Mouse (Mus musculus) layer of hippocampus, postnatal 25 days (tissue): ENCODE measurements around the gene Ahnak2. TPM values are rescaled to one million over a fixed set of nuclear protein-coding genes. Genes with fewer than 3 reads are reported as not detected.

Experiments
- DNase-seq, 2 experiments: peaks; one replicate each; pipeline ENCODE4 v3.0.0; 2022; ENCODE audit warnings: mixed read lengths in 2 of 2, low spot score in 1 of 2; ENCODE audit errors: extremely low spot score in 1 of 2
- microRNA-seq, 2 experiments: library from miRNA; unstranded; fragments of <30 nt; microRNA quantifications; one replicate each; pipeline ENCODE4 v1.2.0; 2021
- total RNA-seq, 2 experiments: library from RNA; stranded (reverse); gene quantifications; 2 replicates each; pipeline ENCODE4 v1.2.3; 2021

Gene Ahnak2
- total RNA-seq, 2 experiments from 2014 or later, result 3.2 to 3.5 TPM

GRCm38 (mm10) chr12:112737761-112738160 is 64.7 kb downstream of the Ahnak2 start:
- peak in 1 of 2 experiments; percentile 66 for DNase-seq

- DNase-seq, result no peak
Measured at GRCm38 (mm10) chr12:112737081-112737480, 65.4 kb downstream of the Ahnak2 start.

- DNase-seq, result no peak
Measured at GRCm38 (mm10) chr12:112736636-112736925, 65.9 kb downstream of the Ahnak2 start.

GRCm38 (mm10) chr12:112735896-112736635 is 66.4 kb downstream of the Ahnak2 start:
- DNase-seq, result no peak

- DNase-seq, result no peak
Measured at GRCm38 (mm10) chr12:112734881-112735655, 67.4 kb downstream of the Ahnak2 start.

- no peak for DNase-seq
Measured at GRCm38 (mm10) chr12:112734108-112734820, 68.2 kb downstream of the Ahnak2 start.

GRCm38 (mm10) chr12:112732591-112732990 is 69.9 kb downstream of the Ahnak2 start:
- no peak for DNase-seq

- no peak for DNase-seq
Measured at GRCm38 (mm10) chr12:112730808-112731207, 71.6 kb downstream of the Ahnak2 start.

GRCm38 (mm10) chr12:112727801-112728200 is 74.7 kb downstream of the Ahnak2 start:
- DNase-seq, result no peak

- DNase-seq, result peak in 1 of 2 experiments; percentile 75
Measured at GRCm38 (mm10) chr12:112724077-112724805, 78.2 kb downstream of the Ahnak2 start.

GRCm38 (mm10) chr12:112723445-112723844 is 79.0 kb downstream of the Ahnak2 start:
- DNase-seq, result no peak

- no peak for DNase-seq
Measured at GRCm38 (mm10) chr12:112723028-112723330, 79.5 kb downstream of the Ahnak2 start.

- no peak for DNase-seq
Measured at GRCm38 (mm10) chr12:112722240-112723027, 80.0 kb downstream of the Ahnak2 start.

Small RNA genes within 50 kb of the gene (microRNA-seq; reads per million reads assigned to microRNA genes)
- gene Mir6940, result 5.3 to 5.4 reads per million in 2 experiments

Other genes starting within 250 kb of the Ahnak2 start
- 100 to 1,000 TPM; 116 to 146 TPM for gene Inf2, start 213.9 kb downstream of the Ahnak2 start, total RNA-seq
- 10 to 100 TPM; 11.4 to 12.9 TPM for gene Adssl1, start 182.6 kb downstream of the Ahnak2 start, total RNA-seq
- 10 to 100 TPM; 20.0 to 21.9 TPM for gene Siva1, start 158.0 kb downstream of the Ahnak2 start, total RNA-seq
- gene Akt1, start 127.8 kb downstream of the Ahnak2 start, total RNA-seq, result 100 to 1,000 TPM; 147 to 158 TPM
- gene Zbtb42, start 123.8 kb downstream of the Ahnak2 start, total RNA-seq, result under 1 TPM; 0.40 to 0.76 TPM
- gene Cep170b, start 82.2 kb downstream of the Ahnak2 start, total RNA-seq, result 100 to 1,000 TPM; 180 to 192 TPM
- gene Pld4, start 42.0 kb downstream of the Ahnak2 start, total RNA-seq, result 10 to 100 TPM; 11.1 to 11.9 TPM
- gene Clba1, start 6.3 kb upstream of the Ahnak2 start, total RNA-seq, result 10 to 100 TPM; 13.5 to 14.7 TPM
- 1 to 10 TPM; 8.0 to 9.7 TPM for gene Cdca4, start 26.8 kb upstream of the Ahnak2 start, total RNA-seq
- gene Gpr132, start 65.6 kb upstream of the Ahnak2 start, total RNA-seq, result under 1 TPM in 1 of 2 experiments, not detected in 1; 0.10 TPM
- gene Jag2, start 127.1 kb upstream of the Ahnak2 start, total RNA-seq, result 10 to 100 TPM; 40.3 to 46.3 TPM
- gene Nudt14, start 139.5 kb upstream of the Ahnak2 start, total RNA-seq, result 10 to 100 TPM; 10.8 to 11.9 TPM
- 10 to 100 TPM; 55.3 to 56.5 TPM for gene Btbd6, start 173.8 kb upstream of the Ahnak2 start, total RNA-seq
- gene Brf1, start 198.0 kb upstream of the Ahnak2 start, total RNA-seq, result 10 to 100 TPM; 46.6 to 61.8 TPM
- gene Pacs2, start 211.9 kb upstream of the Ahnak2 start, total RNA-seq, result 10 to 100 TPM; 94.2 to 97.8 TPM